Mouse (Mus musculus) spleen, adult 2 months (tissue): ENCODE results near the gene Usf2. TPM values are rescaled to one million over a fixed set of nuclear protein-coding genes. Genes with fewer than 3 reads are reported as not detected.
"Not testable (repeated sequence)": the region's sequence is repeated elsewhere in the genome, so short reads cannot be mapped to it uniquely, and the experiment has no call there.

ENCODE experiments used
- DNase-seq, 2 experiments: peaks; one replicate each; pipeline versions ENCODE4 v3.0.0 to v3.0.0-alpha.2; 2012 to 2021; ENCODE audit warnings: low spot score in 2 of 2, low read depth in 1 of 2
- H3K27ac ChIP-seq: fragments of 200-500 bp; 2 replicates; pipeline ENCODE4 v1.5.1; 2012; ENCODE audit warnings: low read length, inconsistent platforms; ENCODE audit not compliant: insufficient read depth
- H3K27me3 ChIP-seq: fragments of 200-500 bp; 2 replicates; pipeline ENCODE4 v1.6.1; 2012; ENCODE audit warnings: mild to moderate bottlenecking, moderate library complexity, low read length, inconsistent platforms; ENCODE audit not compliant: control insufficient read depth, insufficient read depth
- H3K36me3 ChIP-seq: fragments of 200-500 bp; 2 replicates; pipeline ENCODE4 v1.6.1; 2012; ENCODE audit warnings: mild to moderate bottlenecking, low read length, inconsistent platforms; ENCODE audit not compliant: control insufficient read depth, insufficient read depth
- H3K4me1 ChIP-seq: fragments of 200-500 bp; 2 replicates; pipeline ENCODE4 v1.6.1; 2011; ENCODE audit warnings: inconsistent platforms; ENCODE audit not compliant: control insufficient read depth, insufficient read depth, insufficient read length
- H3K4me3 ChIP-seq: fragments of 200-500 bp; 2 replicates; pipeline ENCODE4 v1.5.1; 2011; ENCODE audit warnings: mild to moderate bottlenecking, inconsistent platforms; ENCODE audit not compliant: insufficient read depth, insufficient read length; ENCODE audit errors: extremely low read depth
- CTCF ChIP-seq: fragments of 200-500 bp; IDR thresholded peaks from 2 replicates; pipeline ENCODE4 v1.5.1; 2011; ENCODE audit warnings: mild to moderate bottlenecking, inconsistent platforms; ENCODE audit not compliant: insufficient read depth, insufficient read length, insufficient replicate concordance; ENCODE audit errors: extremely low read depth
- POLR2A ChIP-seq: fragments of 200-500 bp; IDR thresholded peaks from 2 replicates; pipeline ENCODE4 v1.6.1; 2011; ENCODE audit warnings: low read depth, low read length, inconsistent platforms
- WGBS: fragments of 180-500 bp; shearing (Covaris S2); methylation state at CpG from one replicate; pipeline ENCODE4 v1.1.7; 2018; 5-methylcytosine and 5-hydroxymethylcytosine counted together
- polyA plus RNA-seq: library from polyadenylated mRNA; depleted of rRNA; stranded (reverse); fragments of >200 nt; gene quantifications from 2 replicates; pipeline ENCODE4 v1.2.3, GENCODE M21; 2012

Usf2 gene
- polyA plus RNA-seq, 1 experiment, result 151 TPM

DNA sequence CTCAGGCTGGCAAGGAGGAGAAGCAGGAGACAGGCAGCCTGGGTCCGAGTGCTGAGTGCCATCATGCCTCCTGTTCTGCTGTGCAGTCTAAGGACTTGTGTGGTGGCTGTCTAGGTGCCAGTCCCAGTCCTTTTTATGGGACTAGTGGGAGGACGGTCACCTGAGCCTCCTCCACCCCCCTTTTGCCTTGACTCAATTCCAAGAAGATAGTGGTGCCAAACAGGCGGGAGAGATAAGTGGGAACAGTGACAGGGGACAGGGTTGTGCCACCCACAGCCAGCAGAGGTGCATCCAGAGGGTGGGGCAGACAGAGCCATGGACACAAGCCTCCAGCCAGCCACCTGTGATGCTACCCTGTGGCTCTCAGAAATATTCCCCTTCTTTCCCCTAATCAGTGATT is 32.5 kb downstream of the Usf2 start:
- Histone ChIP-seq H3K4me3 (no peak overlapping the region), H3K4me1 (no peaks in the 10 kb centered on the region), H3K27me3 (no peaks in the 10 kb centered on the region), H3K36me3 (no peaks in the 10 kb centered on the region), H3K27ac (no peak overlapping the region)
- WGBS, result 61% methylated on average over 3 of the region's 3 CpGs
- no peak for DNase-seq
- no peak for TF ChIP-seq CTCF
- no peak for TF ChIP-seq POLR2A

DNA sequence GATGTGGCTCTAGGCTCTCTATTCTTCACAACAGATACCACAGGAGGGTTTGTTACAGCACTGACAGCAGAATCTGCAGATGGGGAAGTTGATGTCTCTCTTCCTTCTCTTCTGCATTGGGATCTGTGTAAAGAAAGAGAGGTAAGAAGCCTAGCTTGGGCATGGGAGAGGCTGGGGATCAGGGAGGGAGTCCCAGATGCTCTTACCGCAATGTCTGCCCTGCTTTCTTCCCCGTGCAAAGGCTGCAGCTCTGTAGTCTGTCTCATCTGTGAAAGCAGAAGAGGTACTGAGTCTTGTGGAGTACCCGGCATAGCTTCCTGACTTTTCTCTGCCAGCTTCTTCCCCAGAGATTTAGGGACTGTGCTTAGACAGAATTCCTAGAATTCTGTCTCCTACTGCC is 34.1 kb downstream of the Usf2 start:
- not testable (repeated sequence) for H3K4me3 ChIP-seq, H3K36me3 ChIP-seq, H3K27me3 ChIP-seq, H3K27ac ChIP-seq, DNase-seq, H3K4me1 ChIP-seq
- 32% methylated on average over 3 of the region's 3 CpGs for WGBS

DNA sequence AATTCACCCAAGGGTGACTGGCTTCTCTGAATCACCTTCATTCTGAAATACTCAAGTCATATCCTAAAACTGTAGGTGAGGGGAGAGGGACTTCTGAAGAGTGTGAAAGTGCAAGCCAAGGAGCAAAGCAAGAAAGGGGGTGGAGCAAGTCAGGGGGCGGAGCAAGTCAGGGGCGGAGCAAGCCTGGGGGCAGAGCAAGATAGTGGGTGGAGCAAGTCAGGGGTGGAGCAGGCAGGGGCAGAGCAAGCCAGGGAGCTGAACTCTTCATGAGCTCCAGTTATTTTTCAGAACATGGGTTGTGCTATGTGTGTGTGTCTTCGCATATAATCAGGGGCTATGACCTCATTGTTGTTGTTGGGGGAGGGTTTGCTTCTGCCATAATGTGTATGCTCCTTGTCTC is 36.4 kb downstream of the Usf2 start:
- TF ChIP-seq POLR2A (no peak), CTCF (no peak)
- Histone ChIP-seq H3K27me3 (no peaks in the 10 kb centered on the region), H3K4me3 (no peak overlapping the region), H3K36me3 (no peaks in the 10 kb centered on the region), H3K27ac (no peak overlapping the region), H3K4me1 (no peaks in the 10 kb centered on the region; the same call in 1 of the 2 replicates)
- 63% methylated on average over 3 of the region's 3 CpGs for WGBS
- no peak for DNase-seq

DNA sequence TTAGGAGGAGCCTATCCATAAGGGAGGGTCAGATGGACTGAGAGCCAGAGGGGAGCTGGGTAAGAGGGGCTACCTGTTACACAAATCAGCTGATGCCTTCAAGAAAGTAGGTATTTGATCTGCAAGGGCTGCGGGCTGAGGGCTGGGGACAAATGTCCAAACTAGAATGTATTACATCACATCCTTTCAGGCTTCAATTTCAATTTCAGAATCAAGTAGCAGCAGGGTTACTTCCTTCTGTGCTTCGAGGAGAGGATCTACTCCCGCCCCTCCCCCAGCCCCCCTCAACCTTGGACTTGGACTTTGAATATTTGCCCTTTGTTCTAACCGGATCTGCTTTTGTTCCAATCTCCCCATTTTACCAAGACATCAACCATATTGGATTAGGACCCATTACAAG is 39.4 kb downstream of the Usf2 start:
- DNase-seq, result no peak
- Histone ChIP-seq H3K4me3 (no peak overlapping the region), H3K4me1 (no peaks in the 10 kb centered on the region; the same call in 1 of the 2 replicates), H3K27ac (no peak overlapping the region), H3K27me3 (no peaks in the 10 kb centered on the region), H3K36me3 (no peaks in the 10 kb centered on the region)
- no peak for TF ChIP-seq CTCF
- TF ChIP-seq POLR2A, result no peak
- WGBS, result 20% methylated on average over 4 of the region's 4 CpGs

DNA sequence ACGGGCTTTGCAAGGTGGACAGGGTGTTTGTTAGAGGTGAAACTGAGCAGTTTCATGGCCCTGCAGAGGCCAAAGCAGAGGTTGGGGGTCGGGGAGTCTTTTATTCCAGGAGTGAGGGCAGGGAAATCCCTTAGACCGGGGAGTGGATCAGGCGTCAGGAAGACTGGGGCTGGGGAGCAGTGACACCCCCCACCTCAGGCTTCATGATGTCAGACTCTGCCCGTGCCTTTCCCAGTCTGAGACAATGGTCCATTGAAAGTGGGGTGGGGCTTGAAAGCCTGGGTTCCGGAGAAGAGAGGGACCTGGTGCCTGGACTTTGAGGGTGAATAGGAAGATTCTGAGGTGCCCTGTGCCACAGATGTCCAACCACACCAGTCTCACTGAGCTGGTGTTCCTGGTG is 39.9 kb downstream of the Usf2 start:
- no peak for DNase-seq
- no peaks in the 10 kb centered on the region; the same call in 1 of the 2 replicates for H3K4me1 ChIP-seq
- H3K27me3 ChIP-seq, result no peaks in the 10 kb centered on the region
- no peaks in the 10 kb centered on the region for H3K36me3 ChIP-seq
- TF ChIP-seq POLR2A (no peak), CTCF (no peak)
- H3K4me3 ChIP-seq, result no peak overlapping the region
- WGBS, result 77% methylated on average over 6 of the region's 6 CpGs
- no peak overlapping the region for H3K27ac ChIP-seq

DNA sequence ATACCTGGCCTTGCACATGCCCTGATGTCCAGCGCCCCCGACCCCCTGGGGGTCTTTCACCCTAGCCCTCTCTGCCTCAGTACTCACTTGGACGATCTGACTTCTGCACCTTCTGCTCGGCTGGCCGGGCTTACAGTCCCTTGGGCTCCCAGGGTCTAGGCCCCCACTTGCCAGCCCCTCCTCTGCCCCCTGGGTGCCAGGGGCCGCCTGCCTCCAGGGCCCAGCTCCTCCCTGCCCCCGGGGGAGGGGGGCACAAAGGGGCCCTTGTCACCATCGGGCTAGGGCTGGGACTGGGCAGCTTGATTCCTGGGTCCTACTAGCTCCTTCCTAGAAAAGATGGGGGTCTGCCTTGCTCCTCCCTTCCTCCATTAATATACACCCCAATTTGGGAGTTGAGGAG is 41.9 kb downstream of the Usf2 start, which contains the start of gene Mag:
Mag (minus strand) TSS at position 142 of the 400 bp plus-strand sequence.
- WGBS, result 84% methylated on average over 8 of the region's 8 CpGs
- TF ChIP-seq POLR2A (no peak), CTCF (no peak)

DNA sequence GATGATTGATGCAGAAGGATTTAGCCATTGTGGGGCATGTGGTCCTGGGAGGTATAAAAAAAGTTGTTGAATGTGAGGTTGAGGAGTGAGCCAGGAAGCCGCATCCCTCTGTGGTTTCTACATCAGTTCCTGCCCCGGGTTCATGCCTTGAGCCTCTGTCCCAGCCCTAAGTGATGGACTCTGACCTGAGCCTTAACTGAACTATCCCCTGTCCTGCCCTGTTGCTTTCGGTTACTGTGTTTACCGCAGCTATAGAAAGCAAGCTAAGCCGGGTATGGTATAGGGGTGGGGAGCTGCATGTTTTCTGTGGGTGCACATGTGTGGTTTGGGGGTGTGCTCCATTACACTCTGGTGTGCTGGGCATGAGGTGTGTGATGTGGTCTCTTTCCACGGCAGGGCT is 46.8 kb downstream of the Usf2 start:
- Histone ChIP-seq H3K4me3 (no peak overlapping the region), H3K27ac (no peak overlapping the region), H3K4me1 (peaks cover 6% of the 10 kb centered on the region; the same call in 1 of the 2 replicates), H3K36me3 (no peaks in the 10 kb centered on the region), H3K27me3 (no peaks in the 10 kb centered on the region)
- DNase-seq, result no peak
- WGBS, result 29% methylated on average over 6 of the region's 6 CpGs
- TF ChIP-seq CTCF (no peak), POLR2A (no peak)

More for the DNA sequence above, 41.9 kb downstream of the Usf2 start, which contains the start of gene Mag:
- no peaks in the 10 kb centered on the region for H3K36me3 ChIP-seq
- no peaks in the 10 kb centered on the region; the same call in 1 of the 2 replicates for H3K4me1 ChIP-seq
- H3K27me3 ChIP-seq, result no peaks in the 10 kb centered on the region
- DNase-seq, result no peak
- no peak within 1 kb of the TSS for H3K27ac ChIP-seq
- H3K4me3 ChIP-seq, result no peak within 1 kb of the TSS
